Mouse (Mus musculus) brain, adult 10 weeks (tissue): Measurements from ENCODE around the gene Hexdc. TPM values are rescaled to one million over a fixed set of nuclear protein-coding genes. Genes with fewer than 3 reads are reported as not detected.

ENCODE experiments used
- polyA plus RNA-seq: library from polyadenylated mRNA; stranded (reverse); fragments of 350-450 nt; fragmentation: Illumina TruSeq; extraction: RNeasy Lipid Tissue Mini Kit (QIAGEN cat#74804); gene quantifications from one replicate; pipeline ENCODE4 v1.2.3, GENCODE M21; 2015; ENCODE audit warnings: low read depth, low replicate concordance

Hexdc gene
- 30.5 TPM for polyA plus RNA-seq

DNA sequence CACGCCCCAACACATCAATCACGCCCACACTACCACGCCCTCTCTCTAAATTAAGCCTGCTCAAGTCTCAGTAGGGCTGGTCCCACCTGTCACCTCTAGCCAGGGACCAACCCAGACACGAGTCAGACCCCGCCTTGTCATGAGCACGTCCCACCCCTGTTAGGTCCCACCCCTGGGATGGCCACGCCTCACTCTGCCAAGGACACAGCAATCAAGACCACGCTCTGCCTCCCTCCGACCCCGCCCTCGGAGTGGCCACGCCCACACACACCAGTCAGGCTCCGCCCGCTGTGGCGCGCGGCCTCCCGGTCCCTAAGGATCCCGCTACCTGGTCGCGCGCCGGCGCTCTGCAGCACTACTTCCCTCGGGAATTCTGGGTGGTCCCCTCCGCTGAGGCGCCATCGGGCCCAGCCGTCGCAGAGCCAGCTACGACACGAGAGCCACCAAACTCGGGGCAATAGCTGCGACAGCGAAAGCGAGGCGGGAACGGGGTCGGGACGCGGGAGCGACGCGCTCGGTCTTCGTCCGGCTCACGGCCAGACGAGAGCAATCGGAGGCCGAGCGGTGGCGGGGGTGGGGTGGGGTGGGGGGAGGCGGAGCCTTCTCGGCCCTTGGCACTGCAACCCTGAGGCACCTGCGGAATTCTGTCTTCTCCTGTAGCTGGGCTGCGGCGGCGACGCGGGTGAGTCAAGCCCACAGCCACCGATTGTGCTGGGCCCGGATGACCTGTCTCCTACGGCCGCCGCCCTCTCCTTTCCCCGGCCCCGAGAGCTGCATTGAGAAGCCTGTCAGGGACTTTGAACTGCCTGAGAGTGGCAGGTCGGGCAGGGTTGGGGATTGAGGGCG is at the start of gene Hexdc, which contains the start of gene Ogfod3:
TSS of gene Hexdc (plus strand) at position 273 of the 846 bp plus-strand sequence.
TSS of gene Ogfod3 (minus strand) at position 551 of the 846 bp plus-strand sequence.

GRCm38 (mm10) chr11:121159971-121160370 is 44.3 kb upstream of the Hexdc start, which contains the start of gene Uts2r:
TSS of gene Uts2r (plus strand) at chr11:121160271.

GRCm38 (mm10) chr11:121229018-121229439 is 24.8 kb downstream of the Hexdc start, which contains the start of gene Cybc1:
TSS of gene Cybc1 (minus strand) at chr11:121229322.

DNA sequence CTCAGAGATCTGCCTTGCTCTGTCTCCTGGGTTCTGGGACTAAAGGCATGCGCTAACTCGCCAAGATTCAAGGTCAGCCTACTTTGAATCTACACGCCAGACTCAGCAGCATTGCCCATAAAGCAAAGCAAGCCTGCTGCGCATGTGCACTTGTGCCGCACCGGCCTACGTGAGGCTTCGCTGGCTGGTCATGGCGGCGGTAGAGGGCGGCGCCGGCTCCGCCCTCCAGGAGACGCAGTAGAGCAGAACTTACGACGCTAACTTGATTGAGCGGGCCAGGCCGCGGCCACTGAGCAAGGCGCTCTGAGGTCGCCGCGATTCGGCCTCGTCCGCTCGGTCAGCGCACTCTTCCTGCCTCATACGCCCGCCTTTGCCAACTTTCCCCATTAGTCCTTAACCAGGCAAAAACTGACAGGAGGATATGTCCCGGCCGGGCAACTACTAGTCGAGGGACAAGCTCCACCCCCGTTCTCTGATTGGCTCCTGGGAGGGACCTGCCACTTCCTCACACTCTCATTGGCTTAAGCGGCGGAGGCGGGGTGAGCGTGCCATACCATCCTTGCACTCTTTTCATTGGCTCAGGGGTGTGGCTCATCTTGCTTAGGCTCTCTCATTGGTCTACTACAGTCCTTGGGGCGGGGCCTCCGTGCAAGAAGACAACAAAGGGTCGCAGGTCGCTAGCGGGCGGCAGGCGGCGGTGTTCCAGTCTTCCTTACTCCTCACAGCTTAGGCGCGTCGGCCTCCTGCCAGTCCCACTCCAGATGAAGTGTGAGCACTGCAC is 32.5 kb downstream of the Hexdc start, which contains the start of gene Narf:
TSS of gene Narf (plus strand) at position 690 of the 781 bp plus-strand sequence.

DNA sequence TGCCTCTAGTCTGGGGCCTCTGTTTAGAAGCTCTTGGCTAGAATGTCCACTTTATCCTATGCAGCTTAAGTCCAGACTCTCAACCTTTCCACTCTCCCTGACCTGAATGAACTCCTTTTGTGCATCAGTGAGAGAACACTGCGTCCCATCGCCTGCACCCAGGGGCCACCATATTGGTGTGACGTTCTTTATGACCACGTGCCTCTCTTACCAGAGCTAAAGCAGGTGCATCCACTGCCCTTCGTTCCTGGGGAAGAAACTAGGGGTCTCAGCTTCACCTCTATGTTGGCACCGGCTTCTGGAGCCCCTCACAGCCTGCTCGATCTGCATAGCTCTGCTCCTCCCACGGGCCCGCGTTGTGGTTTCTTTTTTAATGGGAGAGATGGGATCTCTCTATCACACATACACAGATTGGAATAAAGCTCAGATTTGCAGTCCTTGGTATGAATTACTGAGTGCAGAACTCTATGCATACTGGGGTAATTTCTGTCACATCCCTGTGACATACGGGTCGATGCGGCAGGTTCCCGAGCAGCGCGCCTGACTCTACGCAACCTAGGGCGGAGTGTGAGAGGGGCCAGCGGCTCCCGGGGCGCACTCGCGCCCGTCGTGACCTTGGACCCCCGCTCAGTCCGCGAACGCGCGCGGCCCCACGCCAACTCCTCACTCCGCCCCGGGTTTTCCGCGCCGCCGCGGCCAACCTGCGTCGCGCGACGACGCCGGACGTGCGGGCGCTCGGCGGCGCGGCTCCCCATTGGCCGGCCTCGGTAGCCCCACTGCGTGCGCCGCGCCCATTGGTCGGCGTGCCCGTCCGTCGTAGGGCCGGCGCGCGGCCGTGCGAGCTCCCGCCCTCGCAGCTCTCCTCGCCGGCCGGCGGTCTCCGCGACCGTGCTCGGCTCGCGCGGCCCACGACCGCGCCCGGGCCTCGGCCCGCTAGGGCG is 55.2 kb downstream of the Hexdc start, which contains the start of gene Foxk2:
TSS of gene Foxk2 (plus strand) at position 831 of the 941 bp plus-strand sequence.

Other genes with a start within 250 kb of the Hexdc start
- gene Csnk1d, start 213.1 kb upstream of the Hexdc start, polyA plus RNA-seq = 86.1 TPM
- gene Cd7, start 165.0 kb upstream of the Hexdc start, polyA plus RNA-seq = 3.4 TPM
- gene Sectm1b, start 140.9 kb upstream of the Hexdc start, polyA plus RNA-seq = not detected
- not detected for gene Sectm1a, start 123.2 kb upstream of the Hexdc start, polyA plus RNA-seq
- gene Tex19.2, start 85.8 kb upstream of the Hexdc start, polyA plus RNA-seq = not detected
- gene Tex19.1, start 58.3 kb upstream of the Hexdc start, polyA plus RNA-seq = not detected
- not detected for gene Uts2r, start 44.2 kb upstream of the Hexdc start, polyA plus RNA-seq
- gene Ogfod3, start 278 bp downstream of the Hexdc start, polyA plus RNA-seq = 11.8 TPM
- 33.3 TPM for gene Cybc1, start 24.9 kb downstream of the Hexdc start, polyA plus RNA-seq
- 30.0 TPM for gene Narf, start 32.8 kb downstream of the Hexdc start, polyA plus RNA-seq
- 55.5 TPM for gene Foxk2, start 55.6 kb downstream of the Hexdc start, polyA plus RNA-seq
- gene Wdr45b, start 150.0 kb downstream of the Hexdc start, polyA plus RNA-seq = 79.4 TPM
- gene Rab40b, start 183.8 kb downstream of the Hexdc start, polyA plus RNA-seq = 32.4 TPM
- gene Fn3krp, start 217.0 kb downstream of the Hexdc start, polyA plus RNA-seq = 28.8 TPM
- gene Fn3k, start 230.5 kb downstream of the Hexdc start, polyA plus RNA-seq = 84.2 TPM
- 35.0 TPM for gene Tbcd, start 247.5 kb downstream of the Hexdc start, polyA plus RNA-seq